Mouse (Mus musculus) brown adipose tissue, adult 24 weeks (tissue): ENCODE data around the gene Arid1a. TPM values are rescaled to one million over a fixed set of nuclear protein-coding genes. Genes with fewer than 3 reads are reported as not detected.

Experiments used
- H3K27ac ChIP-seq: fragments of 200-500 bp; replicated peaks from 2 replicates; pipeline ENCODE4 v1.5.1; 2012; ENCODE audit warnings: low read depth, mild to moderate bottlenecking, low read length
- H3K4me1 ChIP-seq: fragments of 200-500 bp; 2 replicates; pipeline ENCODE4 v1.6.1; 2012; ENCODE audit warnings: low read length, mixed read lengths; ENCODE audit not compliant: control insufficient read depth, insufficient read depth, insufficient read length
- H3K4me3 ChIP-seq: fragments of 200-500 bp; 2 replicates; pipeline ENCODE4 v1.5.1; 2012; ENCODE audit warnings: low read depth, mild to moderate bottlenecking, low read length, moderate library complexity; ENCODE audit not compliant: insufficient read depth
- polyA plus RNA-seq: library from polyadenylated mRNA; stranded (reverse); fragments of >200 nt; gene quantifications from 2 replicates; pipeline ENCODE4 v1.2.4, GENCODE M21; 2012; ENCODE audit not compliant: missing spikeins, insufficient read depth, insufficient read length

The Arid1a gene
- polyA plus RNA-seq: 13.5 and 18.7 TPM in 2 replicates

DNA sequence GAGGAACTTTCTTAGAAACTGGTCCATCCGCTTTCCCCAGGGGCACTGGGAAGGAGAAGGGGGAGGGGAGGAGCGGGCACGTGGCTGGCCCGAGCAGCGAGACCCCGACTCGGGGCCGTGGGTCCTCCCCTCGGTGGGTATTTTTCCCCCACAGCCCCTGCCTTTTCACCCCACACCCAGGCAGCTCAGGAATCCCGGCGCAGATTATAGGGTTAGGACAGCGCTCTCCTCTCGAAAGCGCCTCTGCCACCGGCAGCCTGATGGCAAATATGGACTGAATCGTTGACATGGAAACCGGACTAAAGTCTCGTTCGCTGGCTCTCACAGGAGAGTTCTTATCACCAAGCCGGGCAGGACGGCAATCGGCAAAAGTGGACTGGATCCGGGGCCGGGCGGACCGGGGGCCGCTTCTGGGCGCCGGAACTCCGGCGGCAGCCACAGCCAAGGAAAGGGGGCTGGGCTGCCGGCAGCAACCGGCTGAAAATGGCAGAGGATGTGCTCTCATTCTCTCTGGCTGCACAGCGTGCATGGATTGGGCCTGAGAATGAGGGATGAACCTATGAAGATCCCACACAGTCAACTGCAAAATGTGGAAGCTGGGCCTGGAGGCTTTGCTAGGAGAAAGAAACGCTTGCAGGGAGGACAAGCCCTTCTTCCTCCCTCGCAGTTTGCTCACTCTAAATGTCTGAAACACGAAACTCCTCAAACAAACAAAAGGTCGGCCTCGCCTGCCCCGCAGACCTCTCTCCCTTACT lies at the start of gene Arid1a:
TSS of gene Arid1a (minus strand) at position 256 of the 755 bp plus-strand sequence.
- peak within 1 kb of the TSS; percentile 64 for H3K4me3 ChIP-seq
- peaks cover 7% of the 10 kb centered on the region; the same call in 1 of the 2 replicates for H3K4me1 ChIP-seq
- H3K27ac ChIP-seq: peak within 1 kb of the TSS; percentile 86

- Histone ChIP-seq H3K27ac (peak overlapping the region; percentile 35), H3K4me1 (no peaks in the 10 kb centered on the region), H3K4me3 (no peak overlapping the region)
Observed at GRCm38 (mm10) chr4:133804401-133805263, 48.1 kb upstream of the Arid1a start.

- H3K4me3 ChIP-seq: no peak overlapping the region
- no peaks in the 10 kb centered on the region for H3K4me1 ChIP-seq
Observed at GRCm38 (mm10) chr4:133800589-133800988, 44.0 kb upstream of the Arid1a start.

DNA sequence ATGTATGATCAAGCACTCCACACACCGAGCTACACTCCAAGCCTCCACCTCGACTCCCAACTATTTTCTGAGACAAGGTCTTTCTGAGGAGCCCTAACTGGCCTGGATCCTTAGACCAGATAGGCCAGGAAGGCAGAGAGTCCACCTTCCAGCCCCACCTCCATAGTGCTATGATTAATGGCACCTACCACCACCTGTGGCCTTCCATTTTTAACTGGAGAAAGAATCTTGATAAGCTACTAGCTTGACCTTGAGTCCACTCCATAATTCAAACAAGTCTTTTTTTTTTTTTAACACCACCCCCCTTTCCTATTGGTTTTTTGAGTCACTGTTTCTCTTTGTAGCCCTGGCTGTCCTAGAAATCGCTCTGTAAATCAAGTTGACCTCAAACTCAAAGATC lies 36.7 kb upstream of the Arid1a start:
- Histone ChIP-seq H3K27ac (no peak overlapping the region), H3K4me1 (no peaks in the 10 kb centered on the region), H3K4me3 (no peak overlapping the region)

More at GRCm38 (mm10) chr4:133800589-133800988, 44.0 kb upstream of the Arid1a start:
- H3K27ac ChIP-seq: no peak overlapping the region

DNA sequence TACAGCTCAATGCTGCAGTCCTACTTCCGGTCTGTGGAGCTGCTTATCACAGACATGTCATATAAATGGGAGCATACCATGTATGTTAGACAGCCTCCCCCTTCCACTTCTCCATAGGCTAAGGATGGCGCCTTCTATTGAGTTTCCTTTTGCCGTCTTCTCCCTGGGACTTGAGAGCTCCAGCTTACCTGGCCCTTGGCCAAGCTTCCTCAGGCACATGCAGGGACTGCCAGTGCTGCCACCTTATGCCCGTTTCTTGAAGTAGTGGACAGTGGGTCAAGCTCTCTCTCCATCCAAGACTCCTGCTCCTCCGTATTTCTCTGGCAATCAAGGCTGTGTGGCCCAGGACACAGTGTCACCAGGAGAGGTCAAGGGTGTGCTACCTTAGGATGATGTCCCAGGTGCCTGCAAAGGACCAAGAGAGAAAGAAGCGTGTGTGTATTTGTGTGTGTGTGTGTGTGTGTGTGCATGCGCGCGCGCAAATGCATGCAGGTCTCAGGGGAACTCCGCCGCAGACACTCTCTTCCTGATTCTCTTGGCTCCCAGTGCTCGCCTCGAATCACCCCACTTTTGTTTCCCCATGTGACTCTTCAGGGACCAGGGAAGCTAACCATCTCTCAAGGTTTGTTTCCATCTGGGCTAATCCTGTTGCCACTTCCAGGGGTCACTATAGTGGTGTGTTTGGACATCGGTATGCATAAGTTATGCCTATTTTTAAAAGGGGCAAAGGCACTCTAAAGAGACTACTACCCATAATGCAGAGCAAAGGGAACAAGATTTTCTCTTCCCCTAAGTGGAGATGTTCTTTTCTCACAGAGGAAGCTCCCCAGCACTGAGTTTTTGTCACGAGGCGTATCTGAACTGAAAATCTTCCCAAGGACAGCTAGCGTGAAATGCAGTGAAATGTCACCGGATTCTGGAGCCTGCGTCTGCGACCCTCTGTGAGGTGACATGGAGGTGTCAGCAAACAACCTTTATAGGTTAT lies 18.3 kb upstream of the Arid1a start:
- no peaks in the 10 kb centered on the region for H3K4me1 ChIP-seq
- H3K4me3 ChIP-seq: no peak overlapping the region
- peak overlapping the region; percentile 32; the same call in 1 of the 2 replicates for H3K27ac ChIP-seq

DNA sequence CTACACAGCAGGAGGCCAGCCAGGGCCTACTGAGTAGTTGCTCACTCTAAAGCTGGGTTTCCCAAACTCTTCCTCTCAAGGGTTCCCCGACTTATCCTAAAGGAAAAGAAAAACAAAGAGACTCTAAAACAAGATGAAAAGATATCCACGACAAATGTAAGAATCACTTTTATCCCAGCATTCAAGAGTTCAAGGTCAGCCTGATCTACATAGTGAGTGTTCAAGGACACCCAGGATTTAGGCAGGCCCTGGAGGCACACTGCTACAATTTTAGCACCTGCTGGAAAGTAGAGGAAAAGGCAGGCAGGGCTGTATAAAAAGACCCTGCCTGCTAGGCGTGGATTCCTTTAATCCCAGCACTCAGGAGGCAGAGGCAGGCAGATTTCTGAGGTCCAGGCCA lies 12.6 kb upstream of the Arid1a start:
- Histone ChIP-seq H3K4me3 (no peak overlapping the region), H3K4me1 (no peaks in the 10 kb centered on the region), H3K27ac (no peak overlapping the region)

DNA sequence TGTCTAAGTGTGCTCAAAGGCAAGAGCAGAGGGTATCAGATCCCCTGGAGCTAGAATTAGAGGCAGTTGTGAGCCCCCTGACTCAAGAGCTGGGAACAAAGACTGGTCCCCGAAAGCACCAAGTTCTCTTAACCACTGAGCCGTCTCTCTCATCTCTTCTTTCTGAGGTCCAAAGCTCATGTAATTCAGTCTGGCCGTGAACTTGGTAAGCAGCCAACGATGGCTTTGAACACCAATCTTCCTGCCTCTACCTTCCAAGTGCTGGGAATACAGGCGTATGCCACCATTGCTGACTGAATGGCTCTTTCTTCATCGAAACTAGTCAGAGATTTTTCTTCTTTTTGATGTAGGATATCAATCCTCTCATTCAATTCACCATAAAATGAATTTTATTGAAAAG lies 6.5 kb upstream of the Arid1a start:
- Histone ChIP-seq H3K4me3 (no peak overlapping the region), H3K4me1 (no peaks in the 10 kb centered on the region)

GRCm38 (mm10) chr4:133759659-133760058 lies 3.1 kb upstream of the Arid1a start:
- H3K27ac ChIP-seq: no peak overlapping the region
- H3K4me1 ChIP-seq: peaks cover 7% of the 10 kb centered on the region; the same call in 1 of the 2 replicates
- no peak overlapping the region for H3K4me3 ChIP-seq

More for the DNA sequence above, 6.5 kb upstream of the Arid1a start:
- no peak overlapping the region for H3K27ac ChIP-seq

DNA sequence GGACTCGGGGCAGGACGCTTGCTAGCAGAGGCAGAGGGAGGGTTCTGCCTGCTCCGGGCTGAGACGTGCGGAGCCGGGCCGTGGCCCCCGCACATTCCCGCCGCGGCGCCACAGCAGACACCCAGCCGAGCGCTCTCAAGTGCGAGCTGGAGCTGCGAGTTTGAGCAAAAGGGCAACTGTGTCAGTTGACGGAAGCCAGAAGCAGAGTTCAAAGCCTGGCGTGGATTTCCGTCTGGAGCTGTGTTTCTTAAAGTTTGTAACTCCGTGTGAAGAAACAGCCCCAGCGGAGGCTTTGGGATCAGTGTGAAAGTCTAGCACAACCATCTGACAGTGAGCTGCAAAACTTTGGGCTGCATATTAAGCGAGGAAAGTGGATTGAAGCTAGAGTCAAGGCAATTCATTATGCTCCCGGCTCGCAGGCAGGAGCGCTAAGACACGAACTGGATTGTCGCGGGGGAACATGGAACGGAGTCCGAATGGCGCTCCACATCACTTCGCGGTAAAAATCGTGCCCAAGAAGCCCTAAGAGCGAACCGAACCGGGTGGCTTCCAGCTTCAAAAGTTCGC lies 783 bp upstream of the Arid1a start:
- peak overlapping the region; percentile 64 for H3K4me3 ChIP-seq
- H3K27ac ChIP-seq: peak overlapping the region; percentile 86
- peaks cover 7% of the 10 kb centered on the region; the same call in 1 of the 2 replicates for H3K4me1 ChIP-seq

DNA sequence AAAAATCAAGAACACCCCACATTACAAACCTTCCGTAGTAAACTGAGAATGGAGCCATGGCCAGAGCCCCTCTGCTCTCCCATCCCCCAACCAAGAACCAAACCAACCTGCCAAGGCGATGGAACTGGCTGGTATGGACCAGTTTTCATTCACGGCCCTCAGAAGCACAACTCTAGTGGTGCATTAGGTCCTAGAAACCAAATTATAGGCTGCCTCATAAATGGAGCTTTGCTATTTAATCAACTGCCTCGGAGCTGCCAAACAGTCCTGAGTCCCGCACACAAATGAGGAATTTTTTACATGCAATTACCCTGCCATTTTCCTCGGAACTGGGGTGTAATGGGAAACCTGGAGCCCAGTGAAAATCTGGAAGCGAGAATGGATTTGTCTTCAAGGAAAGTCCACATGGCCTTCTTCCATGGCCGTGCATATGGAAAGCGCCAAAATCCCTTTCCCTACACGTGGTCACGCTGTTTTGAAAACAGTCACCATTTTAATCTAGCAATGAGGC lies 653 bp downstream of the Arid1a start:
- Histone ChIP-seq H3K4me3 (peak overlapping the region; percentile 64), H3K27ac (0 out of 2 replicates have a peak overlapping the region, but pooled peaks have one; percentile 16), H3K4me1 (peaks cover 7% of the 10 kb centered on the region; the same call in 1 of the 2 replicates)

GRCm38 (mm10) chr4:133754871-133755765 lies 1.5 kb downstream of the Arid1a start:
- Histone ChIP-seq H3K4me1 (peaks cover 7% of the 10 kb centered on the region; the same call in 1 of the 2 replicates), H3K4me3 (peak overlapping the region; percentile 52), H3K27ac (peak overlapping the region; percentile 19)

DNA sequence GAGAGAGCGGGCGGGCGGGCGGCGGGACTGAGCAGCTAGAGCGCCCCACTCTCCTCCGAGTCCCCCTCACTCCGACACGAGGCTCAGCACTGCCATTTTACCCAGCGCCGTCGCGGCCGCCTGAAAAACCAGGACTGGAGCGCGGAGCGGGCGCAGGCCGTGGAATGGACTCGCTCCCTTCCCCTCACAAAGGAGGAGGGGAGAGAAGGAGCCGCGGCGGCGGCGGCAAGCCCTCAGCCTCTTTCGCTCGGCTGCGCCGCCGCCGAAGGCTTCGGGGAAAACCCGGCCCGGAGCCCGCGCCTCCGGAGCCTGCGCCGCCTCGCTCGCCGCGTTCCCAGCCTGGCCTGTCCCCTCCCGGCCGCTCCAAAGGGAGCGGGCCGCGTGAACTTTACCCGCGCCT lies 2.3 kb downstream of the Arid1a start:
- H3K27ac ChIP-seq: peak overlapping the region; percentile 19
- H3K4me3 ChIP-seq: peak overlapping the region; percentile 52
- H3K4me1 ChIP-seq: peaks cover 7% of the 10 kb centered on the region; the same call in 1 of the 2 replicates
